Mouse (Mus musculus) intestine, embryonic 14.5 days (tissue): ENCODE data around the gene Sult5a1. TPM values are rescaled to one million over a fixed set of nuclear protein-coding genes. Genes with fewer than 3 reads are reported as not detected.
A peak's percentile ranks its signal among the peaks of the same experiment; 100 is the strongest.

Source experiments
- ATAC-seq: fragments of 200-750 bp; cut with Nextera tagmentation; replicated peaks from 2 replicates; pipeline ENCODE4 v1.8.0; 2017; ENCODE audit warnings: low read depth, moderate number of reproducible peaks, moderate TSS enrichment, moderate library complexity; ENCODE audit not compliant: low FRiP score, low TSS enrichment
- DNase-seq: peaks from one replicate; pipeline ENCODE4 v3.0.0-alpha.2; 2018; ENCODE audit warnings: low spot score
- H3K27ac ChIP-seq: fragments of 300-500 bp; sonication (generic); 2 replicates; pipeline ENCODE4 v1.5.1; 2014; ENCODE audit warnings: low read depth, mild to moderate bottlenecking, control low read depth
- H3K27me3 ChIP-seq: fragments of 300-500 bp; sonication (generic); replicated peaks from 2 replicates; pipeline ENCODE4 v1.6.1; 2014; ENCODE audit warnings: low read length, control low read depth; ENCODE audit not compliant: control insufficient read depth, insufficient read depth
- H3K36me3 ChIP-seq: fragments of 300-500 bp; sonication (generic); 2 replicates; pipeline ENCODE4 v1.6.1; 2014; ENCODE audit warnings: low read length, control low read depth; ENCODE audit not compliant: control insufficient read depth, insufficient read depth
- H3K4me1 ChIP-seq: fragments of 300-500 bp; sonication (generic); replicated peaks from 2 replicates; pipeline ENCODE4 v1.6.1; 2014; ENCODE audit warnings: low read length, control low read depth, mixed read lengths; ENCODE audit not compliant: control insufficient read depth, insufficient read depth
- H3K4me2 ChIP-seq: fragments of 300-500 bp; sonication (generic); 2 replicates; pipeline ENCODE4 v1.6.1; 2014; ENCODE audit warnings: low read length
- H3K4me3 ChIP-seq: fragments of 300-500 bp; sonication (generic); 2 replicates; pipeline ENCODE4 v1.5.1; 2014; ENCODE audit warnings: low read depth, low read length, control low read depth, mixed read lengths
- H3K9ac ChIP-seq: fragments of 300-500 bp; sonication (generic); 2 replicates; pipeline ENCODE4 v1.6.1; 2014; ENCODE audit warnings: mild to moderate bottlenecking, low read length
- H3K9me3 ChIP-seq: fragments of 300-500 bp; sonication (generic); 2 replicates; pipeline ENCODE4 v1.6.1; 2016; ENCODE audit warnings: low read length, control low read depth; ENCODE audit not compliant: control insufficient read depth
- WGBS: fragments of 180-500 bp; shearing (Covaris S2); extraction: QIAGEN DNeasy Blood & Tissue Kit; methylation state at CpG from one replicate; pipeline ENCODE4 v1.1.7; 2014; 5-methylcytosine and 5-hydroxymethylcytosine counted together
- polyA plus RNA-seq: library from polyadenylated mRNA; unstranded; fragments of >200 nt; fragmentation: Nextera tagmentation; extraction: Ambion mirVana; gene quantifications from 2 replicates; pipeline ENCODE4 v1.2.1, GENCODE M21; 2014

Sult5a1 gene
- polyA plus RNA-seq, 1 experiment from 2014 or later, result 17.5 TPM

DNA sequence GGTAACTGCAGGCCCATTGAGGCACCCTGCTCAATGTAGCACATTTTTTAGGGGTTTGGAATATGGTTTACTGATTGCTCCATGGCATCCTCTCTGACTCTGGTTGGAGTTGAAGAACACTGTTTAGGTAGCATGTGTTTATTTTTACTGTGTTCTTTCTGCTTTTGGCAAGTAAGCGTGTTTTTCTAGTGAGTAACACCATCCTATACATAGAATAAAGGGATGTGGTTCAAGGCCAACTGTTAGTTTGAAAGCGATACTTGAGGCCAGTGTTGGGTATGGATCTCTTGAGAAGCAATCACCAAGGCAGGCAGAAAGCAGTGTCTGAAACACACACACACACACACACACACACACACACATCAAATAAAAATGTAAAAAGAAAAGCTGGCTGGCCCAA is 29.9 kb upstream of the Sult5a1 start:
- Histone ChIP-seq H3K27me3 (no peaks in the 10 kb centered on the region), H3K27ac (no peak overlapping the region), H3K4me3 (no peak overlapping the region), H3K4me1 (peaks cover 11% of the 10 kb centered on the region), H3K9ac (no peak overlapping the region), H3K36me3 (no peaks in the 10 kb centered on the region), H3K4me2 (no peak overlapping the region), H3K9me3 (no peaks in the 10 kb centered on the region)
- DNase-seq (no peak), ATAC-seq (no peak)
- WGBS, result 89% methylated on average over 2 of the region's 2 CpGs

DNA sequence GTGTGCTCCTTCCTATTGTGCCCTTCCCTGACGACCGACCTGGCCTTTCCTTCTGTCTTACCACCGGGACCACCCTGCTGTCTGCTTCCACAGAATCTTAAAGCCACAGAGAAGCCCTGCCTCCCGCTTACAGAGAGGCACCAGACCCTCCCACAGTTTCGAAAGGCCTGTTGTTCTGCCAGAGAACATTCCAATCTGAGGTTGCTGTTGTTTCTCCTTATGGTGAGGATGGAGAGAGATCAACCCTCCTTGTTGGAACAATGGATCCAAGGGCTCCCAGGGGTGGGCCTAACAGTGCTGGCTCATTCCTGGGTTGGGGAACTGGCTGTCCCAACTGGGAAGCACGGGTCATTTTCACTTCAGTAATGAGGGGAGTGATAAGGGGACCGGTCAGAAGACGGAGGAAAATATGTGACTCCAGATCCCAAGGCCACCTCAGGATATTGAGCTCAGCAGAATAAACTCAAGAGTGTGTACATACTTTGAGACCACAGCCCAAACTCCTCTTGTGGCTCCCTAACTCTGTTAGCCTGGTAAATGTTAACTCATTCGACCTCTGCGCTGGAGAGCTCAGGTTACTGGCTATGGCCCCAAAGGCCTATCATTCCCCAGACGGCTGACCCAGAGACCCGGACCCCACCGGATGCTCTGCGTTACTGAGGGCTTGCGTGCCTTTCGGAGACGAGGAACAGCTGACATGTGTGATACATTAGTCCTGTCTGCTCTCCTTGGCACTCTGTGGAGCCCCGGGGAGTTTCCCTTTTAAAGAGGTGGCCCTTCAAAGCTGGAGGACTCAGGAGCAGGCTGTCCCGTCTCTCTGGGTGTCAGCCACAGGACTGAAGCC is 27.7 kb upstream of the Sult5a1 start, which contains the start of gene Dpep1:
Gene Dpep1, plus strand, starts transcription at position 677 of the 844 bp plus-strand sequence.
- DNase-seq (peak; percentile 55), ATAC-seq (0 out of 2 replicates have a peak, but pooled peaks have one; percentile 10)
- Histone ChIP-seq H3K4me3 (no peak within 1 kb of the TSS), H3K36me3 (no peaks in the 10 kb centered on the region), H3K9ac (peak within 1 kb of the TSS; percentile 32; the same call in 1 of the 2 replicates), H3K4me2 (no peak within 1 kb of the TSS), H3K27ac (peak within 1 kb of the TSS; percentile 43; the same call in 1 of the 2 replicates), H3K4me1 (peaks cover 11% of the 10 kb centered on the region), H3K27me3 (no peaks in the 10 kb centered on the region), H3K9me3 (no peaks in the 10 kb centered on the region)
- WGBS, result 20% methylated on average over 19 of the region's 19 CpGs

DNA sequence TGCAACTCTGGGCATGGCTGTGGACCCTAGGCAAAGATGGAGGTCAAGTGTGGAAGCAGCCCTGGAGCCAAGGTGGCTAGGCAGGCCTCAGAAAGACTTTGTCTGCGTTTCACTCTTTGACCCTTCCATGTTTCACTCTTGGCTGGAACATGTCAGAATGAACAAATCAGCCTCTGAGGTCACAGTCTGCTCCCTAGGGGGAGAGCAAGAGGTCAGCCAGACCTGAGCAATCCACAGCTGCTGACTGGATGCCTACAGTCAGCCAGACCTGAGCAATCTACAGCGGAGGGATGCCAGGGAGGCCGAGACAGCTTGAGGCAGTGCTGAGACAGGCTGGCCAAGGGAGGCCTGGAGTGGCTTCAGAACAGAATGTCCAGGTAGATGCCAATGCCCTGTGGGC is 23.3 kb upstream of the Sult5a1 start:
- 53% methylated on average over 3 of the region's 3 CpGs for WGBS
- Histone ChIP-seq H3K36me3 (no peaks in the 10 kb centered on the region), H3K27me3 (no peaks in the 10 kb centered on the region), H3K4me2 (no peak overlapping the region), H3K4me3 (no peak overlapping the region), H3K9ac (no peak overlapping the region), H3K27ac (no peak overlapping the region), H3K4me1 (peaks cover 10% of the 10 kb centered on the region), H3K9me3 (no peaks in the 10 kb centered on the region)
- DNase-seq (no peak), ATAC-seq (no peak)

DNA sequence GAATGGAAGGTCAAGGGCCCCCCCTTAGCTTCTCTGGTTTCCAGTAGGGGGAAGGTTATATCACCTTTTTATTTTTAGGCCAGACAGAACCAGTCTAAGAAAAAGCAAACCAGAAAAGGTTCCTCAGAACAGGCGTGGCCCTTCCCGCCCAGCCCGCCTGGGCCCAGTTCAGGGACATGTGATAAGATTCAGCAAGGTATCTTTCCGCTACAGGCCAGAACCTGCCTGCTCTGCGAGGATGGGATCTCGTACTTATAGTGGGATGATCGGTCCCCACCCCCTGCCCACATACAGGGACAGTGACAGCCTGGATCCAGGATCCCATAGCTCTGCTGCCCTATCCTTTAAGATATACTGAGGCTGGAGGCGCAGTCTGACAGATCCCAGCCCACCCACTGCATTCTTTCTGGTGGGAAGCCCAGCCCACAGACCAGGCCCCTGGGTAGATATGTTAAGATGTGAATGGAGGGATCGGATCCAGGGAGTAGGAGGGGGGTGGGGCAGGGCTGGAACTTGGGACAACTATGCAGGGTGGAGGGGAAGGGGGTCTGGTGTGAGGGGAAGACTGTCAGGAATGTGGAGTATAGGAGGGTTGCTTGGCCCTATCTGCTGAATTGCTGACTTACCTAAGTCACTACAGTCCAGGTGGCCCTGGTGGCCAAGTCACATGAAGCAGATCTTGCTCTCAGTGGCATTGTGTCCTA is 1.9 kb downstream of the Sult5a1 start:
- H3K9ac ChIP-seq, result no peak overlapping the region
- H3K27me3 ChIP-seq, result no peaks in the 10 kb centered on the region
- DNase-seq (no peak), ATAC-seq (0 out of 2 replicates have a peak, but pooled peaks have one; percentile 48)
- no peaks in the 10 kb centered on the region for H3K36me3 ChIP-seq
- peaks cover 22% of the 10 kb centered on the region for H3K4me1 ChIP-seq
- H3K9me3 ChIP-seq, result no peaks in the 10 kb centered on the region
- no peak overlapping the region for H3K4me2 ChIP-seq
- no peak overlapping the region for H3K27ac ChIP-seq
- 60% methylated on average over 9 of the region's 9 CpGs for WGBS
- H3K4me3 ChIP-seq, result no peak overlapping the region

DNA sequence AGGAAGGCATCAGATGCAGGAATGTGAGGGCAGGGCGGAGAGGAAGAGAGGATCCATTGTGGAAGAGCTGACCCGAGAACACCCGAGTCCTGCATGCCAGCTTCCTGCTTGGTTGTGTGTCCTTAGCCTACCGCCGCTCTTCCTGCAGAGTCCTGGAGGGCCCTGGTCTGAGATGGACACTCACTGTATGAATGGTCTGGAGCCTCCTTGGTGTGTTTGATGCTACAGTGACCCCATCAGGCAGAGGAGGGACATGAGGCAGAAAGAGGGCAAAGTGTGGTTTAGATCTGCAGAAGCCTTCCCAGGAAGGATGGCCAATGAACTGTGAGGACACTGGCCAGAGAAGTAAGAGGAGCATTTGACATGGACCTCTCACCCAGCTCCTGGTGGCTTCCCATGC is 2.9 kb downstream of the Sult5a1 start:
- Histone ChIP-seq H3K27ac (no peak overlapping the region), H3K9me3 (no peaks in the 10 kb centered on the region), H3K9ac (no peak overlapping the region), H3K4me3 (no peak overlapping the region), H3K4me2 (no peak overlapping the region), H3K4me1 (peaks cover 25% of the 10 kb centered on the region), H3K27me3 (no peaks in the 10 kb centered on the region), H3K36me3 (no peaks in the 10 kb centered on the region)
- ATAC-seq (no peak), DNase-seq (no peak)
- 69% methylated on average over 5 of the region's 5 CpGs for WGBS

DNA sequence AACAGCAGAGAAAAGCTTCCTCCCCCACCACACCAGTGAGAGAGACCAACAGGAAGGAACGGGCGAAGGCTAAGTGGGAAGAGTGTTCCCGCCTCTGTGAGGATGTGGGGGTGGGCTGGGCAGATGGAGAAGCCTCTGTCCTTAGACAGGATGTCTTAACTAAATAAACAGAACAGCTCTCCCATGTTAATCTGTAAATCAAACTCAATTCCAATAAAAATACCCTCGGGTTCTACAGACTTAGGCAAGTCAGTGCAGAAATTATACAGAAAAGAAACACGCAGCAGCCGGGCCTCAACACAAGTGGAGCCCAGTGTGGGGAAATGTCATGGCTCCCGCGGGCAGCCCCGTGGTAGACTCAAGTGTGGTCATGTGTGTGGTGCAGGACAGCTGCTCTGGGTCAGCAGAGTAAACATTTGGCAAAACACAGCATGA is 7.4 kb downstream of the Sult5a1 start:
- no peaks in the 10 kb centered on the region for H3K27me3 ChIP-seq
- no peak overlapping the region for H3K4me2 ChIP-seq
- DNase-seq, result no peak
- peaks cover 9% of the 10 kb centered on the region for H3K4me1 ChIP-seq
- WGBS, result 29% methylated on average over 9 of the region's 9 CpGs
- no peaks in the 10 kb centered on the region for H3K9me3 ChIP-seq
- peak overlapping the region; percentile 75 for H3K27ac ChIP-seq
- no peaks in the 10 kb centered on the region for H3K36me3 ChIP-seq
- no peak overlapping the region for H3K9ac ChIP-seq
- no peak overlapping the region for H3K4me3 ChIP-seq
- 0 out of 2 replicates have a peak, but pooled peaks have one; percentile 36 for ATAC-seq

DNA sequence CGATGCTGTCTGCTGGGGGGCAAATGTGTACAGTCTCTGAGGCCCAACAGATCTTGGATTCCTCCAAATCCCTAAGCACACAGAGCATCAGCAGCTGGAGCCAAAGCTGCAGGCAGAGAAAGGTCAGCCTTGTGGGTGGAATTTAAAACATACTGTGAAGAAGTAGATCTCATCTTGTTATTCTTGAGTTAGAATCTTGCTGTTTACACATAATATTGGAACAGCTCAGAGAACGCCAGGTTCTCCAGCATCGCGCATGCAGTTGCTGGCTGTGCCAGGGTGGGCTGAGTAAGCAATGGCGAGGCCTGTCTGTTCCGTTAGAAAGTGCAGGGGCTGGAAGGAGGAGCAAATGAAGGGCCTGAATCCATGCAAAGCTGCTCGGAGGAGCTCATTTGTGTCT is 11.7 kb downstream of the Sult5a1 start:
- Histone ChIP-seq H3K36me3 (no peaks in the 10 kb centered on the region), H3K4me2 (no peak overlapping the region), H3K27ac (peak overlapping the region; percentile 19), H3K9ac (no peak overlapping the region), H3K4me3 (no peak overlapping the region), H3K4me1 (peaks cover 18% of the 10 kb centered on the region), H3K9me3 (no peaks in the 10 kb centered on the region), H3K27me3 (no peaks in the 10 kb centered on the region)
- ATAC-seq (no peak), DNase-seq (no peak)
- 53% methylated on average over 7 of the region's 7 CpGs for WGBS

DNA sequence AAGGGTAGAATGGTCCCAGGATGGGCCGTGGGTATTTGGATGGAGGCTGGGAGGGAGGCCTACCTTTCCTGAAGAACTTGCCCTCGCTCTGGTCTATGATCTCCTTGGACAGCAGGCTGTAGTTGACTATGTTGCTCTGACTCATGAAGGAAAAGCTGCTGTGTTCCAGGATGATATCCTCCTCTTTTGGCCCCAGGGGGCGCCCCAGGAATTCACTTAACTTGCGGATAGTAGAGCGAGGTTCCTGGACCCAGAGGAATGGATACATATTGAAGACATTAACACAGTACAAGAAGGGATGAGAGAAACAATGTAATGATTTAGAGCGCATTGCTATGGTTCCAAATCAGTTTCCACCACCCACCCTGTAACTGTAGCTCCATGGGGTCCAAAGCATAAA is 12.8 kb downstream of the Sult5a1 start:
- Histone ChIP-seq H3K4me3 (no peak overlapping the region), H3K9ac (no peak overlapping the region), H3K4me1 (peaks cover 12% of the 10 kb centered on the region; the same call in 1 of the 2 replicates), H3K36me3 (no peaks in the 10 kb centered on the region), H3K27me3 (no peaks in the 10 kb centered on the region), H3K9me3 (no peaks in the 10 kb centered on the region), H3K27ac (no peak overlapping the region), H3K4me2 (no peak overlapping the region)
- DNase-seq, result no peak
- 56% methylated on average over 6 of the region's 6 CpGs for WGBS
- ATAC-seq, result no peak
